Mouse (Mus musculus): ENCODE results near the gene Slc17a3.

The Slc17a3 gene

GRCm38 (mm10) chr13:23873141-23873540 is 33.9 kb downstream of the Slc17a3 start:
- DNase-seq (ENCODE audit: low spot score) = no peak

GRCm38 (mm10) chr13:23879106-23879505 is 39.9 kb downstream of the Slc17a3 start:
- no peak for DNase-seq (ENCODE audit: low spot score)

GRCm38 (mm10) chr13:23879636-23880035 is 40.4 kb downstream of the Slc17a3 start:
- DNase-seq (ENCODE audit: low spot score) = no peak

GRCm38 (mm10) chr13:23885540-23885939 is 46.3 kb downstream of the Slc17a3 start:
- DNase-seq (ENCODE audit: low spot score) = peak; percentile 4

- no peak for DNase-seq (ENCODE audit: low spot score)
Observed at GRCm38 (mm10) chr13:23887026-23887725, 47.9 kb downstream of the Slc17a3 start.

- no peak for DNase-seq (ENCODE audit: low spot score)
Observed at GRCm38 (mm10) chr13:23889011-23889605, 49.9 kb downstream of the Slc17a3 start.

- DNase-seq (ENCODE audit: low spot score) = no peak
Observed at GRCm38 (mm10) chr13:23892592-23893268, 53.5 kb downstream of the Slc17a3 start.

GRCm38 (mm10) chr13:23893269-23893593 is 54.0 kb downstream of the Slc17a3 start:
- no peak for DNase-seq (ENCODE audit: low spot score)

GRCm38 (mm10) chr13:23898242-23898641 is 59.0 kb downstream of the Slc17a3 start:
- no peak for DNase-seq (ENCODE audit: low spot score)

GRCm38 (mm10) chr13:23906906-23907305 is 67.7 kb downstream of the Slc17a3 start:
- no peak for DNase-seq (ENCODE audit: low spot score)

GRCm38 (mm10) chr13:23910121-23910520 is 70.9 kb downstream of the Slc17a3 start:
- no peak for DNase-seq (ENCODE audit: low spot score)
